Mouse (Mus musculus) thymus, adult 2 months (tissue): Measurements from ENCODE around the gene Hspa4l. TPM values are rescaled to one million over a fixed set of nuclear protein-coding genes. Genes with fewer than 3 reads are reported as not detected.
A peak's percentile ranks its signal among the peaks of the same experiment; 100 is the strongest.

Experiments used
- DNase-seq: peaks from one replicate; pipeline ENCODE4 v3.0.0; 2021
- H3K27ac ChIP-seq: fragments of 200-500 bp; 2 replicates; pipeline ENCODE4 v1.5.1; 2012; ENCODE audit warnings: low read length, control low read depth; ENCODE audit not compliant: control insufficient read depth, insufficient read depth
- H3K27me3 ChIP-seq: fragments of 200-500 bp; 2 replicates; pipeline ENCODE4 v1.6.1; 2012; ENCODE audit warnings: mild to moderate bottlenecking, low read length, moderate library complexity, mixed read lengths; ENCODE audit not compliant: control insufficient read depth, insufficient read depth
- H3K36me3 ChIP-seq: fragments of 200-500 bp; 2 replicates; pipeline ENCODE4 v1.6.1; 2012; ENCODE audit warnings: mild to moderate bottlenecking, low read length, moderate library complexity; ENCODE audit not compliant: control insufficient read depth, insufficient read depth
- H3K4me1 ChIP-seq: fragments of 200-500 bp; replicated peaks from 2 replicates; pipeline ENCODE4 v1.6.1; 2012; ENCODE audit warnings: low read length; ENCODE audit not compliant: control insufficient read depth, insufficient read depth
- H3K4me3 ChIP-seq: fragments of 200-500 bp; 2 replicates; pipeline ENCODE4 v1.5.1; 2012; ENCODE audit warnings: mild to moderate bottlenecking, low read length, control low read depth, moderate library complexity; ENCODE audit not compliant: control insufficient read depth, insufficient read depth
- CTCF ChIP-seq: fragments of 200-500 bp; IDR thresholded peaks from 2 replicates; pipeline ENCODE4 v1.5.1; 2012; ENCODE audit warnings: mild to moderate bottlenecking, control low read depth, low read length, moderate library complexity, borderline replicate concordance; ENCODE audit not compliant: control insufficient read depth, poor library complexity, insufficient read depth; ENCODE audit errors: extremely low read depth
- POLR2A ChIP-seq: fragments of 200-500 bp; IDR thresholded peaks from 2 replicates; pipeline ENCODE4 v1.6.1; 2012; ENCODE audit warnings: mild to moderate bottlenecking, low read length, control low read depth, moderate library complexity; ENCODE audit not compliant: control insufficient read depth, poor library complexity, insufficient read depth; ENCODE audit errors: extremely low read depth
- WGBS: fragments of 180-500 bp; shearing (Covaris S2); methylation state at CpG from one replicate; pipeline ENCODE4 v1.1.7; 2018; 5-methylcytosine and 5-hydroxymethylcytosine counted together
- polyA plus RNA-seq: library from polyadenylated mRNA; depleted of rRNA; stranded (reverse); fragments of >200 nt; gene quantifications from 2 replicates; pipeline ENCODE4 v1.2.3, GENCODE M21; 2012; rRNA removed

Gene Hspa4l
- 23.5 and 27.8 TPM in 2 replicates for polyA plus RNA-seq

DNA sequence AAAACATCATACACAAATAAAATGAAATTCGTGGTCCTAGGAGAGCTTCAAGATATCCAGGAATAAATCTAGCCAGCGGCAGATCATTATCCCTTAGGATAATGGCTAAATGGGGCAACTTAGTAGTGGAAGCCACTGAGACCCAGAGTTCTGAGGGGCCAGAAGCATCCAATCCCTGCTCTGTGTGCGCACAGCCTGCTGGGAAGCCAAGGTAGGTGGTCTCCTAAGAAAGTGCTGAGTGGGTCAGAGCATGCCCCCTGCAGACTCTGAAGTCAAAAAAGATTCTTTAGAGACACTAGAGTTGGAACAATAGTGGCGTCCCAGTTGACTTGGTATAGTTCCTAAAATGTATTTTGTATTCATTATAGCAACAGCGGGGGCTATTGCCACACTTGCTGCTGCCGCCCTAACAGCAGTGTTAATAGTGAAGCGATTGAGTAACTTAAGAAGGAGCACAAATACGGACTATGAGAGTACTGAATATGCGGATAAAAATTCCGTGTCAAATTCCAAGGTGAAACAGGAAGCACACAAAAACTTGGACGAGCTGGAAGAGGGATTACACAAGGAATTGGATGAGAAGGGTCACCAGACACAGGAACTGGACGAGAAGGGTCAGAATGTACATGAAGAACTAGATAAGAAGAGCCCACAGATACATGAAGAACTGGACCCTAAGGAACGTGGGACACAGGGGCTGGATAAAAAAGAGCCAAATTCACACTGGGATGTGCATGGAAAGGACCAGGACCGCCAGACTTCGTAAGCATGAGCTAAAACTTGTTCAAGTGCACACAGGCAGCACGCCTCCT is at the start of gene Hspa4l:
TSS of gene Hspa4l (plus strand) at position 472 of the 812 bp plus-strand sequence.
- Histone ChIP-seq H3K27me3 (no peaks in the 10 kb centered on the region), H3K4me3 (peak within 1 kb of the TSS; percentile 67), H3K27ac (peak within 1 kb of the TSS; percentile 76), H3K4me1 (peaks cover 6% of the 10 kb centered on the region), H3K36me3 (no peaks in the 10 kb centered on the region)
- TF ChIP-seq CTCF (no peak), POLR2A (no peak)
- 52% methylated on average over 16 of the region's 16 CpGs for WGBS
- DNase-seq = peak; percentile 8

DNA sequence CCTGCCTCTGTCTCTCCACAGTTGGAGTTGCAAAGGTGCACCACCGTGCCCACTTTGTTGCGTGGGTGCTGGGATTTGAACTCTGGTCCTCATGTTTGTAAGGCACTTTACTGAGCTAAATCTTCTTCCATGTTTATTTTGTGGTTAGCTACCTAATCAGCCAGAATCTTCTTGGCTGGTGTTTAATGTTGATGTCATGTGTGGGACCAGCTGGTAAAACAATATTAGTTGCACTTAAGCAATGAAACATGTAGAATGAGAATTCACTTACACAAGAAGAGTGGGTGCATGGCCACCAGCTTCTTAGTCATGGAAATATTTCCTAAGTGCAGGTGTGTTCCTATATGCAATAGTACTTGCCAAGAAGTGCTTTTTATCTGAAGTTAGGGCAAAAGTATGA is 49.1 kb upstream of the Hspa4l start:
- no peaks in the 10 kb centered on the region for H3K27me3 ChIP-seq
- no peak overlapping the region for H3K4me3 ChIP-seq
- no peaks in the 10 kb centered on the region for H3K36me3 ChIP-seq
- H3K4me1 ChIP-seq = no peaks in the 10 kb centered on the region; the same call in 1 of the 2 replicates
- H3K27ac ChIP-seq = no peak overlapping the region
- TF ChIP-seq POLR2A = no peak
- no peak for TF ChIP-seq CTCF
- 97% methylated on average over 2 of the region's 2 CpGs for WGBS
- no peak for DNase-seq

- 73% methylated on average over 3 of the region's 3 CpGs for WGBS
- Histone ChIP-seq H3K4me1 (no peaks in the 10 kb centered on the region; the same call in 1 of the 2 replicates), H3K27me3 (no peaks in the 10 kb centered on the region), H3K4me3 (no peak overlapping the region), H3K27ac (no peak overlapping the region), H3K36me3 (no peaks in the 10 kb centered on the region)
- DNase-seq = no peak
- no peak for TF ChIP-seq CTCF
These were observed 45.5 kb upstream of the Hspa4l start for GRCm38 (mm10) chr3:40698834-40699233.

DNA sequence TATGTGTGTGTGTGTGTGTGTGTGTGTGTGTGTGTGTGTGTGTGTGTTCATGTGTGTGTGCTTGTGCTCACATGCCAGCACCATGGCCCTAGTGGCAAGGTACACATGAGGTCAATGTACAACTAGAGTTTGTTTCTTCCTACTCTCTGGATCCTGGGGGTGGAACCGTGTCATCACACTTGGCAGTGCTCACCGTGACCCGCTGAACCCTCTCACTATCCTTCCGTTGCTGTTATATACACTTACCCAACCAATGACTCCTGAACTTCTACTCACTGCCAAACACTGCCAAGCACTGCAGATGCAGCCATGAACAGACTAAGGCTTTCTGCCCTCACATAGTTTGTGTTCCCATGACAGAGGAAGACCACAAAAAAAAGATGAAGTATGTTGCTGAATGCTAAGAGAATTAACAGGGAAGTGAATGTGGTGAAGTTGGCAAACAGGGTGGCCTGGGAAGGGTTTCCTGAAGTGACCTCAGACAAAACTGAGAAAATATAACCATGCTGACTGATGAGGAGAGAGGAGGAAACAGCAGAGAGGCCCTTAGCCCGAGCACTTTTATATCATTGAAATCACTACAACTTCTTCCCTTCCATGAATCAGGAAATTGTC is 39.4 kb upstream of the Hspa4l start:
- Histone ChIP-seq H3K4me1 (peaks cover 4% of the 10 kb centered on the region; the same call in 1 of the 2 replicates), H3K27ac (no peak overlapping the region), H3K36me3 (no peaks in the 10 kb centered on the region), H3K27me3 (no peaks in the 10 kb centered on the region), H3K4me3 (no peak overlapping the region)
- WGBS = 36% methylated on average over 5 of the region's 5 CpGs
- no peak for DNase-seq
- TF ChIP-seq CTCF (no peak), POLR2A (no peak)

DNA sequence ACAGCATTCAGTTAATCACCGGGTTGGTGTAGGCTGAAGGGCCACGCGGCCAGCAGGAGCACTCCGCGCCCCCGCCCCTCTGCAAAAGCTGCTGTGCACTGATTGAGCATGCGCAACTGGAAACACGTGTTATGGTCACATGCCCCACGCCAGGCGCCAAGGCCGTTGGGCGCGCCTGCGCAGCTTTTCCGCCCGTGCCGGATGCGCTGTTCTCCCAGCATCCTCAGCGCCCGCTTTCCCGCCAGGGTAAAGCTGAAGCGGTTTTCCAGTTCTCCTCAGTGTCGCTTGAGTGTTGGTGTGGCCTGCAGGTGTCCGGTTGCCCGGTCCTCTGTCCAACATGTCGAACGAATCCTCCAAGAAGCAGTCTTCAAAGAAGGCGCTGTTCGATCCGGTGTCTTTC is 35.6 kb upstream of the Hspa4l start, which contains the start of gene Slc25a31:
TSS of gene Slc25a31 (plus strand) at position 201 of the 400 bp plus-strand sequence.
- Histone ChIP-seq H3K27me3 (no peaks in the 10 kb centered on the region), H3K4me1 (peaks cover 4% of the 10 kb centered on the region; the same call in 1 of the 2 replicates), H3K36me3 (no peaks in the 10 kb centered on the region), H3K4me3 (no peak within 1 kb of the TSS), H3K27ac (no peak within 1 kb of the TSS)
- no peak for DNase-seq
- WGBS = 98% methylated on average over 30 of the region's 30 CpGs
- TF ChIP-seq CTCF (no peak), POLR2A (no peak)

GRCm38 (mm10) chr3:40716056-40716455 is 28.2 kb upstream of the Hspa4l start:
- no peak overlapping the region for H3K27ac ChIP-seq
- no peaks in the 10 kb centered on the region for H3K36me3 ChIP-seq
- WGBS = 90% methylated on average over 1 of the region's 1 CpGs
- no peak for DNase-seq
- TF ChIP-seq POLR2A (no peak), CTCF (no peak)
- no peak overlapping the region for H3K4me3 ChIP-seq
- no peaks in the 10 kb centered on the region for H3K27me3 ChIP-seq
- H3K4me1 ChIP-seq = no peaks in the 10 kb centered on the region

DNA sequence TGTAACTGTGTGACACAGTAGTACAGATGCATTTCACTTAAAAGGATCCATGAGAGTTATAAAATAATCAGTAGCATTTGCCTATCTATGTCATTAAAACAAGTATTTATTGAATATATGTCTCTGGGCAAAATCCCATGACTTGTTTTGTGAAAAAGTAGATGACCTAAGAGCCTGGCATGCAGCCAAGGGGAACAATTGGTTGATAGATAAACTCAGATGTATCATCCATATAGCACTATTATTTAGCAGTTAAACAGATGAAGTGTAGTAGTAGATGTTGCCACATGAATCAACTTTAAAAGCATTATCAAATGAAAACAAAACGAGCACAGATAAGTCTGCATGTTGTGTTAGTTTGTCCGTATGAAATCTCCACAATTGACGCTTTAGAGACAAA is 25.3 kb upstream of the Hspa4l start:
- no peak for DNase-seq
- TF ChIP-seq POLR2A (no peak), CTCF (no peak)
- Histone ChIP-seq H3K27ac (no peak overlapping the region), H3K4me3 (no peak overlapping the region), H3K4me1 (no peaks in the 10 kb centered on the region), H3K27me3 (no peaks in the 10 kb centered on the region), H3K36me3 (no peaks in the 10 kb centered on the region)
- WGBS = 89% methylated on average over 3 of the region's 3 CpGs
